Mouse (Mus musculus) C2C12 (cell line): ENCODE measurements around the gene Mybpc3.

Experiments
- CEBPB ChIP-seq: IDR thresholded peaks from one replicate; pipeline ENCODE4 v1.6.1; 2011; ENCODE audit warnings: low read depth, mild to moderate bottlenecking, control low read depth, moderate library complexity
- CTCF ChIP-seq: IDR thresholded peaks from one replicate; pipeline ENCODE4 v1.5.1; 2011; ENCODE audit not compliant: control insufficient read depth, insufficient read depth, insufficient read length

DNA sequence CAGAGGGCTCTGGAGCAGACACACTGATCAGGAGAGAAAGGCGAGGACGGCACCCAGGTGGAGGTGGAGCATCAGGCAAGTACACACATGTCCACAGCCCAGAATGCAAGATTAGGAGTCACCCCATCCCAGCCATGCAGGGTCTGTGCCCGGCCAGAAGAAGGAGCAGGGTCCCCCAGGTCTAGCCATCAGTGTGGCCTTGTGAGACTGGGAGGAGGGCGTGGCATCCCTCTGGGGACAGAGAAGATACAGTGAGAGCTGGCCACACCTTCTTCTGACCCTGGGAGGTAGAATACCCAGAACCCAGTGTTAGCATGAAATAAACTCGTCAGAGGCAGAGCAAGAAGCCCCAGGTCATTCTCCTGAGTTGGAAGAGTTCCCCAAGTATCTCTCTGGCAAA is 21.4 kb downstream of the Mybpc3 start:
- TF ChIP-seq CTCF (no peak), CEBPB (no peak)
